Mouse (Mus musculus) T-helper 1 cell (primary cell): ENCODE data around the gene Atg16l1.

Source experiments
- in situ Hi-C: fragments of 300-600 bp; cut with MboI, MseI; formaldehyde crosslinking; loops from one replicate; pipeline ENCODE4 v1.15.1; 2025; ENCODE audit warnings: high pct_unique_total_duplicates

Atg16l1 gene

DNA sequence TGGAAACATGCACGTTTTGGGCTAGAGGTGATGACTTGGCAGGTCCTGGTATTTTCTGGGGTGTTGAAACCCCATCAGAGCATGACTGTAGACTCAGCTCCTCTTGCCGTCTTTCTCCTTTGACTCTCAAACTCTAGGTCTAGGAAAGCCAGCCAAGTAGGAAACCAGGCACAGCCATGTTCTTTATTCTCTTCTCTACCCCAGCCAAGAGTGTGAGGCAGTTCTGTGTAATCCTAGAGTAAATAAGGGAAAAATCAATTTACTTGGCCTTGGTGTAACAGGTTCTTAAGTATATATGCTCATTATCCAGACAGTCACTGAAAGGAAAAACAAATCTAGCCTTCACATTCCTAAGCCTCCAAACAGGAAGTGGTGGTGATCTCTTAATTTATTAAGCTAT, 17.7 kb downstream of the Atg16l1 start:
- in situ Hi-C loops: no loop called here

DNA sequence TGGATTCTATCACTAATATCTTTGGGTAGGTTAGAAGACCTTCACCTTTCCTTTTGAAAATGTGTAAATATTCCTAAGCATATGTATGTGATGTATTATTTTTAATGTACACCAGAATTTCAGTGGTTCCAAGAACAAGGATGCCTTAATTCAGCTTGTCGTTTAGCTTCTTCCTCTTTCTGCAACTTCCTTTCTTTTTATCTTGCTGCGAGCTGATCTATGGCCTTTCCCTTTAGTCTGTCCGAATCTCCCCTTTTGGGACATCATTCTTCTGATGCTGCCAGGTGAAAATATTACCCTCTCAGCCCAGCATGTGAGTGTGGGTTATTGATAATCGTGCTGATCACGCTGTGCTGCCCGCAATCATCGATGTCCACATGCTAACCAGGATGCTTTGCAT, 19.2 kb downstream of the Atg16l1 start:
- in situ Hi-C loops: no loop called here

DNA sequence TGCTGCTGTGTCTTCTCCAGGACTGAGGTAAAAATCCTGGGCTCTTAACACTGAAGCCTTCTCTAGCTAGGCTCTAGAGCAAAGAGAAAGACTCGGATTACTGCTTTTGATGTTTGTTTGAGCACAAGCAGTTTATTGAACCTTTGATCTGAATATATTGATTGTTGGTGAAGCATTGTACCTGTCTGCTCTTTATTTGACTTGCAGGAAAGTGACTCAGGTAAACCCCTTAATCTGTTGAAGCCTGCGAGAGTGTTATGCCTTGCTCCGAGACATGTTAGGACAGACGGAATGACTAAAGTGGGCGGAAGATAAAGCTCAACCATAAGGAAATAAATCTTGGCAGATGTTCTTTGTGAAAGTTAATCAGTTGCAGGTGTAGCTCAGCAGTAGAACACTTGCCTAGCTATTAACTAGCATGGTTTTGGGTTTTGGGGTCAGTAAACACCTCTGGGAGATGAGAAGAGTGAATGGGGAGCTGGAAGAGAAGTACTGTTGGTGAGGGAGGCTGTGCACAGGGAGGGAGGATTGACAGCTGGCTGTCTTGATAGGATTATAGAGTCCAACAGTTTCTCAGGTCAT, 23.6 kb downstream of the Atg16l1 start:
- in situ Hi-C loops: no loop called here

DNA sequence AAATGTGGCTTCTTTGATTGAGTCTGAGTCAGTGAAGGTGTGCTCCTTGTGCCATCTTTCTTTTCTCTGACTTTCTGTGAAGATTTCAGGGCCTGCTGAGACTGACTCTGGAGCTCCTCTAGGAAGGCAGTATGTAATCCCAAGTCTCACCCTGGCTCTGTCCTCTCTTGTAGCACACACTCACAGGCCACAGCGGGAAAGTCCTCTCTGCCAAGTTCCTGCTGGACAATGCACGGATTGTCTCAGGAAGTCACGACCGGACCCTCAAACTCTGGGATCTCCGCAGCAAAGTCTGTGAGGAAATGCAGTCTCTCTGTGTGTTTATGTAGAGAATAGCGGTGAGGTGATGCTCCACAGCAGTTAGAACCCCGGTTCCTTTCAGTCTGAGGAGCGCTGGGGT, 30.0 kb downstream of the Atg16l1 start:
- in situ Hi-C loops: no loop called here

DNA sequence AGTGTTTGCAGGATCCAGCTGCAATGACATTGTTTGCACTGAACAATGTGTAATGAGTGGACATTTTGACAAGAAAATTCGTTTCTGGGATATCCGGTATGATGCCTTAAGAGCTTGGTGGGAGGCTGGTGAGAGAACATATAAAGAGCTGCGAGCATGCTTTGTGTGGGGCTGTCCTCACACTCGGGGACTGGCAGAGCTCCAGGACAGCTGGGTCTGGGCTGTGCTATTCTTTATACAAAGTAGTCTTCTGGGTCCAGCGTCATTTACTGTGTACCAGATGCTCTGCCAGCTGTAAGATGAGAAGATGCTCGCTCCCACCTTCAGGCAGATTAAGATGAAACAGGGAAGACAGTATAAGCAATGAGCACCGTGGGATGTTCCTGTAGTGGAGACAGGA, 30.6 kb downstream of the Atg16l1 start:
- in situ Hi-C loops: no loop called here

DNA sequence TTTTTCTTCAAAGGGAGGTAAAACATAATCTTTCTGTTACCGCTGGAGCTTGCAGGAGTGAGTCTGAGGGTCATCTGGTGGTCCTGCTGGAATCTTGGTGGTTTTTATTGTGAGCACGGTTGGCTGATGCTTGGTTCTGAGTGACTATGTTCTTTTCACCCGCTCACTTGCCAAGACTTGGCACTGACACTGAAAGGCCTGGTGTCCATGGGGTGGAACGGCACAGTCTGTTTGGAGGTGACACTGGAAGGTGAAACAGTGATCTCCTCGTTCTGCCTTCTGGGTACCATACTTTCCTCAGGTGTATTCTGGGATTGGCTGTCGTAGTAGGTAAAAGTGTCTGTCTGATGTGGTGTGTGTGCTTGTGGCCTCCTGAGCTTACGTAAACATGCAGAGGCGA, 34.0 kb downstream of the Atg16l1 start:
- in situ Hi-C loops: no loop called here

DNA sequence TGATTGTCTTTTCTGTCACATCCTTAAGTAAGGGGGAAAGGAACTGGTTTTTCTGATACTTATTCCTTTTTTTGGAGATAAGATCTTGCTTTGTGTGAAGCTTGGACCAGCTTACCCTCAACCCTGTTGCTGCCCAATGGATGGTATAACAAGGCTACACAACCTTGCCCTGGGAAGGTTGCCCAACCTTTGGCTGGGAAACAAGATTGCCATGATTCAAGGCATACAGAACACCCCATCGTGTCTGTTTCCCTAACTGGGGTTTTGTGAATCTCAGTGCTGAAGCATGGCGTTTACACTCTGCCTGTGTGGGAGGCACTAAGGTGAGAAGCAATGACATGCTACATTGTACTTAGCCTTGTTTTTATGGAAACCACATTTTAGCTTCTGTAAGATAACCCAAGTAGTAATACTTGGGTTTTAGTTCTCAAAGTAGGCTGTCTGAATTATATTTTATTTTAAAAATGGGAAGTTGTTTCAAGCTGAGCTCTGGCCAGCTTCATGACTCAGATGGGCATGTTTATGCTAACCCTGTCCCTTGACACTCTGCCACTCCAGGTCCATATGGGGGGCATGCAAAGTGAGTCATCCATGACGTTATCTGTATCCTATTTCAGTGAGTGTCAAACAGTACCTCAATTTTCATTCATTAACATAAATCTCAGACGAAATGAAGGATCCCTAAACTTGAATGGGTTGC, 36.9 kb downstream of the Atg16l1 start:
- in situ Hi-C loops: no loop called here

DNA sequence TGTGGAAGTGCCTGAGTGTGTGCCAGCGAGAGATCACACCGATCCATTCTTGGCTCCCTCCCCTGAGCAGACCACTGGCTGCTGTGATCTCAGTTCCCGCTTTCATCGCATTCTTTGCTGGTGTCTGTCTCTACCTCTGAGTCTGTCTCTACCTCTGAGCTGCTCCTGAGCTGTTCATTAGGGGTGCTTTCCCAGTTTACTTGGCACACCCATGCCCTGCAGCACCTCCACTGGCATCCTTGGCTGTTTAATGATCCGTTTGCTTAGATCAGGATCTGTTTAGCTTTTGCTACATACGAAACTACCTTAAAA, 37.4 kb downstream of the Atg16l1 start:
- in situ Hi-C loops: no loop called here

DNA sequence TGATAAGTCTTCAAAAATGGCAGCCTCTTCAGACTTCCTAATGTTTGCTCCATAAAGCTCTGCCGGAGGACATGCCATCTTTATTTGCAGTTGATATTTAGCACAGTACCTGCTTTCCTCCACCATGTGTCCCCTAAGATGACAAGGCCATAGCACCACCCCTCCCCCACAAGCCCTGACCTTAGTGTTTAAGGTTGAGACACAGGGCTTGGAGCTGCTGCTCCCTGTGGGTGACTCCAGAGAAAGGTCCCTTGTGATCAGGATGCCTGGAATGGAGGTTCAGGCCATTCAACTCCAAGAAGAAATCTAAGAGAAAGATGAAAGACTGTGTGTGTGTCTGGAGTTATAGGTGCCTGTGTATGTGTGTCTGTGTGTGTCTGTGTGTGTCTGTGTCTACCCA, 42.0 kb downstream of the Atg16l1 start:
- in situ Hi-C loops: no loop called here

DNA sequence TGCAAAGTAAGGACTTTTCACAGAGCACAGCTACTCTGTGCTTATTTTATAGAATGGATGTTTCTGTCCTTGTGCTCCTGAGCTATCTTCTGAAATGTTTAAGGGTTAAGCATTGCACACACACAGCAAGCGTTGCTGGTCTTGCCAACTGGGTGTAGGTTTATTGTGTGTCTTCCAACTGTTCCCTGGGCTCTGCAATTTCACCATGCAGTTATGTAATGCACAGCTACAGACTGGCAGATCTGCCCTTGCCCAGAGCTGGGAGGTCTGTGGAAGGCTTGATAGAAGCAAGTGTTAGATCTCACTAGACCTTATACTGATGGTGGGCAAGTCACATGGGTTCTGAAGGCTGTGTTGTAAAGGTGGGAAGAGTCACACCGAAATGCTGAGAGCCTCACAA, 42.6 kb downstream of the Atg16l1 start:
- in situ Hi-C loops: no loop called here

DNA sequence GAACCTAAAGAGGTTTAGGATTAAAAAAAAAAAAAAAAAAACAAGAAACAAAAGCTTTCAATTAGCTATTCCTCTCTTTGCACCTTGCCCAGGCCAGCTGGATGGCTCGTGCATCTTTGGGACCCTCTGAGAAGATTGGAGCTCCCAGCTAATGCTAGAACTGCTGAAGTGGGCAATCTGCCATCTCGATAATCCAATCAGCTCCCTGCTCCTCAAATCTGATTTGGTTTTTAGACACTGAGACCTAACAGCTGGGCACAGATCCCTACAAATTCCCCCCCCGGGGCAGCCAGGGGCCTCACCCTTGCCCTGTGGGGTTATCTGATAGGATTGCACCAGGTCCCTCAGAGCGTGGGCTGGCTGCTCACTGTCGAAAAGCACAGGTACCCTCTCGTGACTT, 47.9 kb downstream of the Atg16l1 start, which contains the start of gene Sag:
Gene Sag, plus strand, starts transcription at position 105 of the 400 bp plus-strand sequence.
- in situ Hi-C loops: no loop called here

DNA sequence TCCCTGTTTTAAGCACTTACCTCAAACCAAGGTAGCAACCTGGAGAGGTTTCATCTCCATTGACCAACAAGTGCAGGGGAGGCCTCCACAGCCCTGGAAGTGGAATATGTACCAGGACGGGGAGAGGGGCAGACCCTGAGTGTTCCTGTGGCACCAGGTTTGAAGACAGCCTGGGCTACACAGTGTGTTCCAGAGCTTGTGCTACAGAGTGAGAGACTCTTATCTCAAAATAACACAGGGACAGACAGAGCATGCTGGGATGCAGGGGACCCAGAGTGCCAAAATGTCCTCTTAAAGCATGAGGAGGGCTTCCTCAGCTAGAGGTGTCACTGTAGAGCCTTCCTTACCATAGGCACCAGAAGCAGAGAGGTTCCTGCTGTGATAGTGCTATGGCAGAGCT, 52.1 kb downstream of the Atg16l1 start:
- in situ Hi-C loops: no loop called here

DNA sequence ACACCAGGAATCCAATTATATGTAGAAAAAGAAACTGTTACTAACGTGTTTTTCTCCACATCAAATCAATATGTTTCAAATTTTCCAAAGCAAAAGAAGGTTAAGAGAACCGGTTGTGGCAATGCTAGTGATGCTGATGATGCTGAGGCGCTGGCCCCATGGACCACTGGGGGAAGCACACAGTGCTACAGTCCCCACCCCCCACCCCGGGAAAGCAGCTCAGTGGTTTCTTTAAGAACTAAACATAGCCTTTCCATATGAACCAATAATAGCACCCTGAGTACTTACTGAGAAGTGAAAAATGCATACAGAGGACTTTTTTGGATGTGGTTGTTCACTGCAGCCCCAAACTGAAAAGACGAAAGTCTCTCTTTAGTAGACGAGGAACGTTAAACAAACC, 55.7 kb downstream of the Atg16l1 start:
- in situ Hi-C loops: no loop called here

DNA sequence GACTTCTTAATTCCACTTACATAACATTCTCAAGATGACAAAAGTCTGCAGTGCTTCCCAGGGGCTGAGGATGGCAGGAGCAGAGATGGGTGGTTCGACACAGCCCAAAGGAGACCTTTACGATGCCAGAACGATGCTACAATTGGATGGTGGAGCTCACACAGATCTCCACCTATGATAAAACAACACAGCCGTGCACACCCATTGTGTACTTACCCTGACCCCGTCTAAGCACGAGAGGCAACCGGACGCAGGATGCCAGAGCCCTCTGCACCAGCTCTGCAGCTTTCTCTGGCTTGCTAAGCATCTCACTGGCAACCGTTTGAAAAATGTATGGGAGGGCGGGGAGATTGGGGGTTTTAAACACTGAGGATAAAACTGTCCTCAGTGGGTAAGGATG, 56.4 kb downstream of the Atg16l1 start:
- in situ Hi-C loops: no loop called here

DNA sequence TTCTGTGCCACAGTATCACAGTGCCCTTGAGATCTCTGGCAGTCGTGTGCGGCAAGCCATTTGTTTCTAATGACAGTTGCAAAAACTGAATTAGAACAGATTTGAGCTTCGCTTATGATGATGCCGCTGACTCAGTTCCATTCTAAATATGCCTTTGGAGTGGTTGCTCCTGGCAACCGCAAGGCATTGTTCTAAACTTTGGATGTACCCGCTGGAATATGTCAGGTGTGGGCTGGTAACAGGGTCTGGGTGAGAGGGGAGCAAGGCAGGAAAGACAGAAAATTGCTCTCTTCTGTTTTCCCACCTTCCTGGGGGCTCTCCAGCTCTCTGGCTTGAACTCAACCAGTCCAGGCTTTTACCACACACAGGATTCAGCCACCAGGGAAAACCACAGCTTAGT, 57.5 kb downstream of the Atg16l1 start:
- in situ Hi-C loops: no loop called here

DNA sequence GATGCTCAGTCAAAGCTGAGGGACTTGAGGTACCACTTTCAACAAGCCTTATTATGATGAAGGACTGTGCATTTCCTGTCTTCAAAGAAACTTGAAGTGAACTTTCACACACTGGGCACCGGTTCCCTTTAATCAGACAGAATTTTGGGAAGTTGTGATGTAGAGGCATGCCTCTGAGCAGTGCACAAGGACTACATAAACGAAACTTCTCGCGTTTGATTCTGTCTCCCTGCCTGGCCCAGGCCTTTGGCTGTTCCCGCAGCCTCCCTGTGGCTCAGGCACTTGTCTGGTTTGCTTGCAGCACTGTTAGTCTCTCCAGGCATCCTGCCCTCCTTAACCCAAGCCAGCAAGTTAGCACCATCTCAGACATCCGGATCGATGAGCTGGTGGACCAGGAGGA, 58.0 kb downstream of the Atg16l1 start:
- in situ Hi-C loops: no loop called here

DNA sequence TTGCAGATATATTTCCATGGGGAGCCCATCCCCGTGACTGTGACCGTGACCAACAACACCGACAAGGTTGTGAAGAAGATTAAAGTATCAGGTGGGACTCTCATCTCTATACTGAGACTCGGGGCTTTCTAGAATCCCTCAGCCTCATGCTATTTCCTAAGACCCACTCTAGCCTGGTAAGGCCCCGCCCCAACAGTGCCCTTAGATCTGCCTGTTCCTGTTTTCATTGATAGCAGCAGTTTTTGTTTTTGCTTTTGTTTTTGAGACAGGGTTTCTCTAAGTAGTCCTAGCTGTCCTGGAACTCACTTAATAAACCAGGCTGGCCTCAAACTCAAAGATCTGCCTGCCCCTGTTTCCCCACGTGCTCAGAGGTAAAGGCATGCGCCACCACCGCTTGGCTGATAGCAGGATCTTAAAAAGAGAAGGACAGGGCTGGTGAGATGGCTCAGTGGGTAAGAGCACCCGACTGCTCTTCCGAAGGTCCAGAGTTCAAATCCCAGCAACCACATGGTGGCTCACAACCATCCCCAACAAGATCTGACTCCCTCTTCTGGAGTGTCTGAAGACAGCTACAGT, 68.8 kb downstream of the Atg16l1 start:
- in situ Hi-C loops: no loop called here

DNA sequence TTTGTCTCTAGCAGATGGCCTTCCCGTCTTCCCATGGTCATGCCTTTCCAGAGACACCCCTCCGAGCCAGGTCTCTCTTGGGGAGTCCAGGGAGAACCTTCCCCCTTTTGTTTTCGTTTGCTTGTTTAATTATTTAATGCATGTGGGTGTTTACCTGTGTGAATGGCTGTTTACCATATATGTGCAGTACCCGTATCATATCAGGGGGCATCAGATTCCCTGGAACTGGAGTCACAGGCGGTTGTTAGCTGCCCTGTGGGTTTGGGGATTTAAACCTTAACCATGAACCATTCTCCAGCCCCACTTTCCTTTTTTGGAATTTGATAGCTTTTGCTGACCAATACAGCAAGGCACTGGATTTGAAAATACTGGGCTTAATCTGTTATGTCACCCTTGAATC, 69.6 kb downstream of the Atg16l1 start:
- in situ Hi-C loops: loop anchor here (5.0 kb wide), 1 partner anchor 382 kb away; the partner anchor contains the start of gene Dnajb3

DNA sequence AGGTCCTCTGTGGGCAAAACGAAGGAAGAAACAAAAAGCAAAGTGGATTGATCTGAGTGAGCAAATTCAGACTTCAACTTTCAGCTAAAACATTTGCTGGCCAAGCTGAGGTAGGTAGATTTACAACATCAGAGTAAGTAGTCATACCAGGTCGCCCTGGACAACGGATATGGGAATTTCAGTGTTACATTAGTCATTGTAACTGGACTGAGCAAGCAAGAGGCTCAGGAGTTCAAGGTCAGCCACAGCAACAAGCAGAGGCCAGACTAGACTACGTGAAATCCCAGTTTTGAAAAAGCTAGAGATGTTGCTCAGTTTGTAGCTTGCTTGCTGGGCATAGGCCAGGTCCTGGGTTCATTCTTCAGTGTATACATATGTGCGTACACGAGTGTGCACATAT, 70.3 kb downstream of the Atg16l1 start:
- in situ Hi-C loops: loop anchor here (5.0 kb wide), 1 partner anchor 381 kb away; the partner anchor contains the start of gene Dnajb3

DNA sequence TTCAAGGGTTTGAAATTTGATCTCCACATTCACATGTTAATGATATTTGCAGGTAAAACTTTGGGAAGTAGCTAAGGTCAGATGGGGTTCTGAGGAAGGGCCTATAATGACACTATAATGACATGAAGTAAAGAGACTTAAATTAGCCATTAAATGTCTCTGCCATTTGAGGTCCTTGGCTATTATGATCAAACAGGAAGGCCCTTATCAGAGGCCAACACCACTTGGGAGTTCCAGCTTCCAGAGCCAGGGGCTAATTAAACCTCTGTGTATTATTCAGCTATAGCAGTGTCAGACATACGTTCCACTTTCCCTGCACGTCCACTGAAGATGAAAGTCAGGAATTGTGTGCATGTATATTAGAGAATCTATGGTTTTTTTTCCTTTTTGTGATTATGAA, 70.8 kb downstream of the Atg16l1 start:
- in situ Hi-C loops: loop anchor here (5.0 kb wide), 1 partner anchor 381 kb away; the partner anchor contains the start of gene Dnajb3

DNA sequence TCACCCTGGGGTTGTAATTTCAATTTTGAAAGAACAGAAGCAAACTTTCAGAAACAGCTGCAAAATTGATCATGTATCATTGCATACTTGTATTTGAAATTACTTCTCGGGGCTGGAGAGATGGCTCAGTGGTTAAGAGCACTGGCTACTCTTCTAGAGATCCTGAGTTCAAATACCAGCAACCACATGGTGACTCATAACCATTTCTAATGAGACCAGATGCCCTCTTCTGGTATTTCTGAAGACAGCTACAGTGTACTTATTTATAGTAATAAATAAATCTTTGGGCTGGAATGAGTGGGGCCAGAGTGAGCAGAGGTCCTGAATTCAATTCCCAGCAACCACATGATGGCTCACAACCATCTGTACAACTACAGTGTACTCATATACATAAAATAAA, 71.8 kb downstream of the Atg16l1 start:
- in situ Hi-C loops: loop anchor here (5.0 kb wide), 1 partner anchor 380 kb away; the partner anchor contains the start of gene Dnajb3

DNA sequence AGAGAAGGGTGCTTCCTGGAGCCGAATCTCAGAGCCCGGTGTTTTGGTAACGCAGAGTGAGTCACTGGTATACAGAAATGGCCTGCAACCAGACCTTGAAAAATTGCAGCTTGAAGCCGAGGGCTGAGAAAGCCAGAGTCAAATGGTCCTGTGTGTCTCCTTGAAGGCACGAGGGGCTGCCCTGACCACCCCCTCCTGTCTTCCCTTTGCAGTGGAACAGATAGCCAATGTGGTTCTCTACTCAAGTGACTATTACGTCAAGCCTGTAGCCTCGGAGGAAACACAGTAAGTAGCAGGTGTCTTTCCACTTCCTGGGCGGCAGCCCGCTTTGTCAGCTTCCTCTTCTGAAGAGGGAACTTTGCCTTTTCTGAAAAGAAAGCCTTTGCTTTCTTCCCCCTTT, 72.5 kb downstream of the Atg16l1 start:
- in situ Hi-C loops: loop anchor here (5.0 kb wide), 1 partner anchor 379 kb away; the partner anchor contains the start of gene Dnajb3

DNA sequence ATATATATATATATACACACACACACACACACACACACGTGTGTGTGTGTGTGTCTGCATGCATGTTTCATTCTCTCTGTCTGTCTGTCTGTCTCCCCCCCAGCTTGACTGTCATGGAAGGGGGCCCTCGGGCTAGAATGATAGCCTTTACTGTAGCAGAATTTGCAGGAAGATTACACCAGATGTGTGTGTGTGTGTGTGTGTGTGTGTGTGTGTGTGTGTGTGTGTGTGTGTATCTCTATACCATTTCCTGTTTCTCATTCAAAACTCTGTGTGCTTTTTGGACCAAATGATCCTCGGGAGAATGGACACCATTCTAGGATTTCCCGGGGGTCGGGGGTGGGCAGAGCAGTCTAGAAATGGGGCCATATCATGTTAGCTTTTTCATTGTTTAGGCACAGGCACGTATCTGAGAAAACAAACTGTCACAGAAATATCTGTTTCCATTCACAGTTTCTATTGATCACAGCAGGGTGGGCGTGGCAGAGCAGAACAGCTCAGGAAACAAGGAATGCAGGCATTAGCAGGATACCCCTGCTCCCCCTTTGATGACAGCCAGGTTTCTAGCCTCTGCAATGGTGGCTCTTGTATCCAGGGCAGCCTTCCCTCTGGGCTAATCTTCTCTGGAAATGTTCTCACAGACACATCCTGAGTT, 73.4 kb downstream of the Atg16l1 start:
- in situ Hi-C loops: loop anchor here (5.0 kb wide), 1 partner anchor 378 kb away; the partner anchor contains the start of gene Dnajb3
